Mouse (Mus musculus) small intestine, adult 2 months (tissue): Measurements from ENCODE around the gene Gm815.

Source experiments
- CTCF ChIP-seq: fragments of 200-500 bp; IDR thresholded peaks from 2 replicates; pipeline ENCODE4 v1.5.1; 2012; ENCODE audit warnings: low read depth, mild to moderate bottlenecking, control low read depth, inconsistent platforms, low read length, moderate library complexity, mixed read lengths; ENCODE audit not compliant: insufficient replicate concordance, insufficient read length; ENCODE audit errors: extremely low read depth
- POLR2A ChIP-seq: fragments of 200-500 bp; IDR thresholded peaks from 2 replicates; pipeline ENCODE4 v1.6.1; 2012; ENCODE audit warnings: low read depth, mild to moderate bottlenecking, control low read depth, inconsistent platforms, low read length, moderate library complexity

GRCm38 (mm10) chr19:26863662-26864061 lies 22.0 kb upstream of the Gm815 start:
- TF ChIP-seq POLR2A (no peak), CTCF (no peak)
